Mouse (Mus musculus) ovary, postnatal 36 days (tissue): ENCODE results near the gene Abca7.
"Not testable (repeated sequence)": the region's sequence is repeated elsewhere in the genome, so short reads cannot be mapped to it uniquely, and the experiment has no call there.

ENCODE experiments used
- DNase-seq: peaks from one replicate; pipeline ENCODE4 v3.0.0; 2022; ENCODE audit warnings: low spot score, mixed read lengths

The Abca7 gene

GRCm38 (mm10) chr10:79996272-79997033 is at the start of gene Abca7:
TSS of gene Abca7 (plus strand) at chr10:79996494.
- DNase-seq, result peak; percentile 96

DNA sequence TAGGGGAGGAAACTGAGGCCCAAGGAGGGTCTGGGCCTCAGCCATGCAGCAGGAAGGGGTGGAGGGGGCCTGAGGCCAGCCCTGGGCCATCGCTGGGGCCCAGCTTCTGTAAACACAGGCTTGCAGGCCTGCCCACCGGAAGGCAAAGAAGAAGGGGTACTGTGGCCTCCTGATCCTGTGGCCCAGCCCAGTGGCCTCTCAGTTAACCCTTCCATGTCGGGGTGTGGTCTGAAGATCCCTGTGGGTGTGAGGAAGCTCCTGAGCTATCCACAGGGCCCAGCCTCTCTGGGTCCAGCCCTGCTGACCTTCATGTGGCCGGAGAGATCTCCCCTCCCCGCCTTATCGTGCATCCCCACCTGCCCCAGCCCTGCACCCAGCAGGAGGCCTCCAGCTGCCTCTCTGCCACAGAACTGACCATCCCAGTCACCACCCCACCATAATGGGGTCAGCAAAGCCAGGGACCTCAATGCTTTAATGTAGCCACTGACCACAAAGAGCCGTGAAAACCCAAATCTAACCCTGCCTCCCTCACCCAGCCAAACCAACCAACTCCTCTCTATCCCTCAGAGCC is 49.5 kb upstream of the Abca7 start:
- DNase-seq, result no peak

DNA sequence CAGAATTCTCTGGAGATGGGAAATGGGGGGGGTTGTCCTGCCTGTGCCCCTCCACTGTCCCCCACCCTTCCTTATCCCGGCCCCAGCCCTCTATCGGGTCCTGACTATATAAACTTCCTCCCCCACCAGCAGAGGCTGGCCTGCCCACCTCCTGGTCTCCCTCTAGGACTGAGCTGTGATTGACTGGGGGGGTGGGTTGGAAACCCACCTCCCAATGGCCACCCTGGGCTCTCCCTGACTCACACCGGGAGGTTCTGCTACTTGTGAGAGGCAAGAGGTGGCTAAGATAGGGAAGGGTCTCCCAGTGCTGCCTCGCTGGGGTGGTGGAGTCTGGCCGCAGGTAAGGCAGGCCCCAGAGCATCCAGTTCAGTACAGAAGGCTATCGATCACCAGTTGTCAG is 48.8 kb upstream of the Abca7 start:
- no peak for DNase-seq

GRCm38 (mm10) chr10:79949873-79950272 is 46.4 kb upstream of the Abca7 start:
- DNase-seq, result no peak

DNA sequence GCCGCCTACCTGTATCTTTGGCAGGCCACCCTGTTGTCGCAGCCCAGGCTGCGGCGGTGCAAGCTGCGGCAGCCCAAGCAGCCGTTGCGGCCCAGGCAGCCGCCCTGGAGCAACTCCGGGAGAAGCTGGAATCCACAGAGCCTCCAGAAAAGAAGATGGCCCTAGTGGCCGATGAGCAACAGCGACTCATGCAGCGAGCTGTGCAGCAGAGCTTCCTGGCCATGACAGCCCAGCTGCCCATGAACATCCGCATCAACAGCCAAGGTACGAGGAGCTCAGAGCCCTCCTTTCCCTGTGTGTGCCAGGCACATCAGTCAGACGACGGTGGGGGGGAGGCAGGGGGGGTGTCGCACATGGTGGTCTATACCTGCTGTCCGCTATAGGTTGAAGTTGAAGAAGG is 45.6 kb upstream of the Abca7 start:
- DNase-seq, result no peak

- DNase-seq, result no peak
Observed at GRCm38 (mm10) chr10:79953946-79954345, 42.3 kb upstream of the Abca7 start.

- no peak for DNase-seq
Observed at GRCm38 (mm10) chr10:79955691-79956090, 40.6 kb upstream of the Abca7 start.

DNA sequence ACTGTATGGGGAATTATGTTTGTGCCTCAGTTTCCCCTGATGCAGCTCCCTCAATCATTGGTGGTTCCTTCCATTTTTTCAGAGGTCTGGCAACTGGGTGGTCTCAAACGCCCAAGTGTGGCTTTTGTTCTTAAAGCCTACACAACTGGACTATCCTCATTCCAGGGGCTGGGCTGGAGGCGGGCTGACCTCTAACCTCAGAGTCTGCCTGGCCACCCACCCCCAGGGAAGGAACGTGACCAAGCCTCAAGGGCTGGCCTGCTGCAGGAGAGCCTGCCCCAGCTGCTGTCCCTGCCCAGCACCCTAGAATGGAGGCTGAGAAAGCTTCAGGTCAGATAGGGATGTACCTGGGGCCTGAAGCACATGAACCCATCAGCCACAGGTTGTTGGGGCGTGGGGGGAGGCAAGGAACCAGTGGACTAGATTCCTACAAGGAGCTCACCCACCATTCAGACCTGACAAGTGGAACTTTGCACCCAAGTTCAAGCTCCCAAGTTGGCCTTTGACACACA is 39.6 kb upstream of the Abca7 start:
- DNase-seq, result no peak

DNA sequence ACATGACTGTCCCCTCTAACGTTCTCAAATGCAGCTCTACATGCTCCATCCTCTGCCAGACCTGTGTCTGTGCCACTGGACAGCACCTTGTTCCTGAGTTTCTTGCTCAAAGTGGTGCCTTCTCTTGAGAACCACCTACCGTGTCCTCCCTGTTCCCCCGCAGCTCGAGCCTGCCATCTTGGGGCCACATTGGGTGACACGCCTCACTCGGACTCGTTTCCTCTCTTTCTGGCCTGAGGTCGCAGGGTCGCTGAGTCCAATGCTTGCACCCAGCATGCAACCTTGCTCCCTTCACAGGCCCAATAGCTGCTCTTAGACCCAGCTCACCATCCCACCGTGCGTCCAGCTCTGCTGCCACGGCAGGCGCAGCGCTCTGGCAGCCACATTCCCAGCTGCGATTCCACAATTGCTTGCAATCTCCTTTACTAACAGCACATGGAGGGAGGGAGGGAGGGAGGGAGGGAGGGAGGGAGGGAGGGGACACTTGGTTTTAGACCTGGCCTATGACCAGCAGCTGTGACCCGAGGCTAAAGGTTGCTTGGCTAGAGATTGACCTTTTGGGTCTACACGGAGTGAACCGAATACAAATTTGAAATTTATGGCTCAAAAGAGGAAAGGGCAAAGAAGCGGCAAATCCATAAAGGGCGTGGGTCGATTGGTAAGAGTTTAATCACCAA is 38.0 kb upstream of the Abca7 start:
- peak; percentile 81 for DNase-seq

DNA sequence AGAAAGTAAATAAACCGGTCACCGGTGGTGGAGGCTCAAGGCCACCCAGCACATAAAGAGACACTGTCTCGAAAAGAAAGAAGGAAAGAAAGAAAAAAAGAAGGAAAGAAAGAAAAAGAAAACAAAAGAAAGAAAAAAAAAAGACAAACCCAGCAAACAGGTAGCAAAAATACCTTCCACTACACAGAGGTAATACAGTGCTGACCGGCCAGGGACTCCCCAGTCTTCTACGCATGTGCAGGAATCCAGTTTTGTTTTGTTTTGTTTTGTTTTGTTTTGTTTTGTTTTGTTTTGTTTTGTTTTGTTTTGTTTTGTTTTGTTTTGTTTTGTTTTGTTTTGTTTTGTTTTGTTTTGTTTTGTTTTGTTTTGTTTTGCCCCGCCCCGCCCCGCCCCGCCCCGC is 36.9 kb upstream of the Abca7 start:
- not testable (repeated sequence) for DNase-seq

- peak; percentile 99 for DNase-seq
Observed at GRCm38 (mm10) chr10:79959847-79960601, 36.3 kb upstream of the Abca7 start, which contains the start of gene Wdr18. TSS of gene Wdr18 (plus strand) at chr10:79960152.

- DNase-seq, result no peak
Observed at GRCm38 (mm10) chr10:79960671-79961294, 35.5 kb upstream of the Abca7 start.

- no peak for DNase-seq
Observed at GRCm38 (mm10) chr10:79964727-79965126, 31.6 kb upstream of the Abca7 start.

DNA sequence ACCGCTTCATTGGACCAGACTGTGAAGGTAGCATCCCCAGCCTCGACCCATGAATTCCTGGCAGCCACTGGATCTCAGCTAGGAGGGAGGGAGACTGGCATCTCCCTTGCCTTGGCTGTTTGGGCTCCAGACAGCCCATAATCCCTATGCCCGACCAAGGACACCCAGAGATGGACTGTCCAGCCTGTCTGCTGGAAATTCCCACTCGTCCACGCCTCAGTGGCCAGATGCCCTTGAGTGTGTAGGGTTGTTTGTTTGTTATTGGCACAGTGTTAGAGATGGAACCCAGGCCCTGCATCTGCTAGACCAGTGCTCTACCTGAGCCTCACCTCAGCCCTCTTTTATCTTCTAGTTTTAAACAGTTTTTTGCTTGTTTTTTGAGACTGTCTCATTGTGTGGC is 31.0 kb upstream of the Abca7 start:
- no peak for DNase-seq

DNA sequence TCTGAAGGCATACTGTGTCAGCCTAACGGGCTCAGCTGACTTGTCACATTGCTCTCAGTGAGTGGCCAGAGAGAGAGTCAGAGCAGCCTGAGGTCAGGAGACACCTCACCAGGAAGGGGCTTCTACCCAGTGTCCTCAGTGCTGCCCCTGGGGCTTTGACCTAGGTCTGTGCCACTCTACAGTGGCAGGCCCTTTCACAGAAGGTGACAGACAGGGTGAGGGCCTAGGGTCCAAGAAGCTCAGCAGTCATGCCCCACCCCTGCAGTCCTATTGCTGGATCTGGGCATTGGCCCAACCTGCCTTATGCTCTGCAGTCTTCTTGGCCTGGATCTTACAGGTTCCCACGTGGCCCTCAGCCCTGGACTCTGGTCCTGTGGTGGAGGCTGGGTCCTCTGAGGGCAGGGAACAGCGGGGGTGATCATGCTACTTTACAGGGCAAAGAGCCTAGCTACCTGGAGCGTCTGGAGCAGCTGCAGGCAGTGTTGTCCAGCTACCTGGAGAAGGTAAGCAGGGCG is 29.4 kb upstream of the Abca7 start:
- no peak for DNase-seq

DNA sequence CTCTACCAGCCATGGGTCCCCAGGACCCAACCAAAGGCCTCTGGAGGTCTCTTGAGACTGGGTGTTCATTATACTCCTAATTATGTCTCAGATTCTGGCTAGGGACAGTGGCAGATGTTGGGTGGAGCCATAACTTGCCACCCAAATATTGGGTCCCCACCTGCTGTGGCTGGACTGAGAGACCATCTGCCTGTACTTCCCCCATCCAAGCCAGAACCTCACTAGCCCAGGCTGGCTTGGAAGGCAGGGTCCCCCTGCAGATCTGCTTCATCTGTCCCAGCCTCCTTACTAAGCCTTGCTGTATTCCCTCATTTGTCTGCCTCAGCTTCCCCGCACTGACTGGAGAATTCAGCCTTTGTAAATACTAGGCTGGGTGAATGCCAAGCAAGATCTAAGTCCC is 28.1 kb upstream of the Abca7 start:
- DNase-seq, result no peak

DNA sequence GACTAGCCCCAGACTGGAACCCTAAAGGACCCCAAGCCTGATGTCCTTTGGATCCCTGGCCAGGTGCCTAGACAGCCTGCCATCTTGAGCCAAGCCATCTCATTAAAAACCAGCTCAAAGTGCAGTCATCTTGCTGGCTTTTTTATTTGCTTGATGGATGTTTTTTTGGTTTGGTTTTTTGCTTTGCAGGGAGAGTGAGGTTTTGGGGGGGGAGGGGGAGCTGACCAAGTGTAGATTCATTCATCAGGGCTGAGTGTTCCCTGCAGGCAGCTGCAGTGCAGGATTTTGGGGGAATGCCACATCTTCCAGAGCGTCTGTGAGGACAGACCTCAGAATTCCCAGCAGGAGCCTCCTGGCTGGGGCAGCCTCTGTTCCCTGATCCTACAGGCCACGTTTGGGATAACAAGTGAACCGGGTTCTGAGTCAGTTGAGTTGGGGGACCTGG is 27.1 kb upstream of the Abca7 start:
- no peak for DNase-seq

DNA sequence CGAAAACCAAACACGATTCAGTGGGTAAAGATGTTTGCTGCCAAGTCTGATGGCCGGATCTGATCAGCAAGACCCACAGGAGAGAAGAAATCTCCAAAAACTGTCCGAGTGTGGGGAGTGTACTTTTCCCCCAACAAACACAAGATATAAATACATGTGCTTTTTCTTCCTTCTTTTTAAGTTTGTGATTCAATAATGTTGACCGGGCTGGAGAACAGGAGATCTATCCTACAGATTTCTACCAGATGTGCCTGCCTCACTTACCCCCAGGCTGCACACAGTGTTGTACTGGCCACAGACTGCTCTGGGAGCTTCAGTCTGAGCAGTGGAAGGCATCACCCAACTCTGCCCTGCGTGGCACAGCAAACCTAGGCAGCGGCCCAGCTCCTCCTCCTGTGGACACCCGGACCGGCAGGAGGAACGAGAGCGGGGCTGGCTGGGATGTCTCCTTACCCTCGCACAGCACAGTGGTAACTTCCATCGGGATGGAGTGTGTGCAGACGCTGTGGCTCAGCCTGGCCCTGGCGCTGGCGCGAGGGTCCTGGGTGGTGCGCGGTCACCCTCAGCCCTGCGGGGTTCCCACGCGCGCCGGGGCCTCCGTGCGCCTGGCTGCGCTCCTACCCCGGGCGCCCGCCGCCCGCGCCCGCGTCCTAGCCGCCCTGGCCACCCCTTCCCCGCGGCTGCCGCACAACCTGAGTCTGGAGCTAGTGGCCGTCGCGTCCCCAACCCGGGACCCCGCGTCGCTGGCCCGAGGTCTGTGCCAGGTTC is 25.7 kb upstream of the Abca7 start, which contains the start of gene Grin3b:
TSS of gene Grin3b (plus strand) at position 301 of the 768 bp plus-strand sequence.
- no peak for DNase-seq

DNA sequence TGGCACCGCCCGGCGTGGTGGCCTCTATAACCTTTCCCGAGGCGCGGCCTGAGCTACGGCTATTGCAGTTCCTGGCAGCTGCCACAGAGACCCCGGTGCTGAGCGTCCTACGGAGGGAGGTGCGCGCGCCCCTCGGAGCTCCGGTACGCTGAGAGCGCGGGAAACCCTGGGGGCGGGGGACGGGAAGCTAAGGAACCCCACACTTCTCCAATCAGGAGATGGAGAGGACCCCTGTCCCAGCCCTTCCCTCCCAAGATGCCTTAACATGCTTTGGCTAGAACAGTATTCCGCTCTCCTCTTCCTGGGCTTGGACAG is 25.2 kb upstream of the Abca7 start:
- no peak for DNase-seq

GRCm38 (mm10) chr10:79972831-79973230 is 23.5 kb upstream of the Abca7 start:
- no peak for DNase-seq

GRCm38 (mm10) chr10:79974087-79974486 is 22.2 kb upstream of the Abca7 start:
- DNase-seq, result no peak
